Mouse (Mus musculus) kidney, embryonic 16.5 days (tissue): Measurements from ENCODE around the gene Hibch. TPM values are rescaled to one million over a fixed set of nuclear protein-coding genes. Genes with fewer than 3 reads are reported as not detected.

Source experiments
- ATAC-seq: fragments of 200-750 bp; cut with Nextera tagmentation; 2 replicates; pipeline ENCODE4 v1.8.0; 2017; ENCODE audit warnings: moderate TSS enrichment; ENCODE audit not compliant: low FRiP score, low TSS enrichment
- H3K27ac ChIP-seq: fragments of 300-500 bp; sonication (generic); 2 replicates; pipeline ENCODE4 v1.5.1; 2014; ENCODE audit warnings: low read length
- H3K27me3 ChIP-seq: fragments of 300-500 bp; sonication (generic); 2 replicates; pipeline ENCODE4 v1.6.1; 2014; ENCODE audit warnings: low read length, control low read depth, mixed read lengths; ENCODE audit not compliant: insufficient read depth
- H3K36me3 ChIP-seq: fragments of 300-500 bp; sonication (generic); 2 replicates; pipeline ENCODE4 v1.6.1; 2014; ENCODE audit warnings: low read length, control low read depth, mixed read lengths; ENCODE audit not compliant: insufficient read depth
- H3K4me1 ChIP-seq: fragments of 300-500 bp; sonication (generic); 2 replicates; pipeline ENCODE4 v1.6.1; 2014; ENCODE audit warnings: low read length, control low read depth, mixed read lengths; ENCODE audit not compliant: insufficient read depth
- H3K4me2 ChIP-seq: fragments of 300-500 bp; sonication (generic); replicated peaks from 2 replicates; pipeline ENCODE4 v1.6.1; 2014; ENCODE audit warnings: low read depth, low read length
- H3K4me3 ChIP-seq: fragments of 300-500 bp; sonication (generic); 2 replicates; pipeline ENCODE4 v1.5.1; 2014; ENCODE audit warnings: mild to moderate bottlenecking, low read length
- H3K9ac ChIP-seq: fragments of 300-500 bp; sonication (generic); replicated peaks from 2 replicates; pipeline ENCODE4 v1.6.1; 2014; ENCODE audit warnings: low read length
- H3K9me3 ChIP-seq: fragments of 300-500 bp; sonication (generic); 2 replicates; pipeline ENCODE4 v1.6.1; 2016; ENCODE audit warnings: low read length, control low read depth
- WGBS: fragments of 180-500 bp; shearing (Covaris S2); extraction: QIAGEN DNeasy Blood & Tissue Kit; methylation state at CpG from one replicate; pipeline ENCODE4 v1.1.7; 2014; 5-methylcytosine and 5-hydroxymethylcytosine counted together
- polyA plus RNA-seq: library from polyadenylated mRNA; unstranded; fragments of >200 nt; fragmentation: Nextera tagmentation; extraction: Ambion mirVana; gene quantifications from 2 replicates; pipeline ENCODE4 v1.2.1, GENCODE M21; 2015

Gene Hibch
- 24.4 and 27.5 TPM in 2 replicates for polyA plus RNA-seq

GRCm38 (mm10) chr1:52844782-52845665 is at the start of gene Hibch:
Hibch (plus strand) TSS chr1:52844929.
- 2% methylated on average over 45 of the region's 45 CpGs for WGBS
- Histone ChIP-seq H3K4me2 (peak within 1 kb of the TSS; percentile 59), H3K4me1 (no peaks in the 10 kb centered on the region; the same call in 1 of the 2 replicates), H3K27me3 (no peaks in the 10 kb centered on the region), H3K4me3 (peak within 1 kb of the TSS; percentile 62), H3K9ac (peak within 1 kb of the TSS; percentile 72), H3K27ac (peak within 1 kb of the TSS; percentile 66), H3K36me3 (no peaks in the 10 kb centered on the region), H3K9me3 (no peaks in the 10 kb centered on the region)
- peak; percentile 100 for ATAC-seq

- peaks cover 36% of the 10 kb centered on the region for H3K4me1 ChIP-seq
- no peaks in the 10 kb centered on the region for H3K9me3 ChIP-seq
- H3K9ac ChIP-seq: no peak overlapping the region
- no peak for ATAC-seq
- H3K36me3 ChIP-seq: peaks cover 5% of the 10 kb centered on the region; the same call in 1 of the 2 replicates
- 60% methylated on average over 2 of the region's 2 CpGs for WGBS
- H3K27ac ChIP-seq: no peak overlapping the region
- no peaks in the 10 kb centered on the region for H3K27me3 ChIP-seq
- no peak overlapping the region for H3K4me3 ChIP-seq
- H3K4me2 ChIP-seq: no peak overlapping the region
Measured at GRCm38 (mm10) chr1:52795927-52796326, 48.8 kb upstream of the Hibch start.

GRCm38 (mm10) chr1:52799056-52799726 is 45.5 kb upstream of the Hibch start:
- no peaks in the 10 kb centered on the region for H3K36me3 ChIP-seq
- H3K9ac ChIP-seq: peak overlapping the region; percentile 40; the same call in 1 of the 2 replicates
- H3K27ac ChIP-seq: peak overlapping the region; percentile 76
- no peak overlapping the region for H3K4me3 ChIP-seq
- no peaks in the 10 kb centered on the region for H3K9me3 ChIP-seq
- peak overlapping the region; percentile 19; the same call in 1 of the 2 replicates for H3K4me2 ChIP-seq
- WGBS: 34% methylated on average over 10 of the region's 10 CpGs
- no peak for ATAC-seq
- H3K27me3 ChIP-seq: no peaks in the 10 kb centered on the region
- peaks cover 48% of the 10 kb centered on the region for H3K4me1 ChIP-seq

DNA sequence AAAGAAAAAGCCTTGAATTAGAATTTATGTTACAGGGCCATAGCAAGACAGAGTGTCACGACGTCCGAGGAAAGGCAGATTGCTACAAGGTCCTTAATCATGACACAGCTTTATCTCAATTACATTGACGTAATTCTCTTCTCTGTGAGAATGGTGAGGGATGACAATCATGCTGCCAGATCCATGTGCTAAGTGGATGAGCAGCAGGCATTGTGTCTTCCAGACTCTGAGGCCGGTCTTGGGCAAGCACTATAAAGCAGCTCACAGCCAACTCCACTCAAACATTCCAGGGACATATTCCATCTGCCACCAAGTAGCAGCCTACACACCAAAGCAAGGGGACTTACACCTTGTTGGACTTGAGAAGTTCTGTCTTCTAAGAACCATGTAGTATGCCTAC is 45.0 kb upstream of the Hibch start:
- Histone ChIP-seq H3K4me1 (peaks cover 48% of the 10 kb centered on the region), H3K4me2 (no peak overlapping the region), H3K9ac (no peak overlapping the region), H3K27me3 (no peaks in the 10 kb centered on the region), H3K27ac (peak overlapping the region; percentile 19), H3K36me3 (no peaks in the 10 kb centered on the region), H3K4me3 (no peak overlapping the region), H3K9me3 (no peaks in the 10 kb centered on the region)
- no peak; the same call in 1 of the 2 replicates for ATAC-seq
- WGBS: 47% methylated on average over 5 of the region's 5 CpGs

DNA sequence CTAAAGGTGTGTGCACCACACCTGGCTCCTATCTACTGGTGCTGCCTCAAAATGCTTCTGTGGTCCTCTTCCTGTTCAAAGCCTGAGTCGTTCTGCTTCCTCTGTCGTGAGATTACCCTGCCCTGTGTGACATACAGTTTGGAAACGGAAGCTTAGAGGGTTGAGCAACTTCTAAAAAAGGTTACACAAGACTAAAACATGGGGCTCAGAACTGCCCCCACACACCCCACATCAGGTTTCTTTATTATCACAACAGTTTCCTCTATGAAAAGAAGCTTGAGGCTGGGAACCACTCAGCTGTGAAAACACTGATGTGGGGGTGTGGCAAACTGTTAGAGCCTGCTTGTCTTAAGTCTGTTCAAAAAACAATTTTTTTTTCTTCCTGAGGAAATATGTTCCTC is 44.4 kb upstream of the Hibch start:
- Histone ChIP-seq H3K9ac (no peak overlapping the region), H3K9me3 (no peaks in the 10 kb centered on the region), H3K4me1 (peaks cover 48% of the 10 kb centered on the region), H3K4me2 (no peak overlapping the region), H3K27me3 (no peaks in the 10 kb centered on the region), H3K36me3 (no peaks in the 10 kb centered on the region), H3K4me3 (no peak overlapping the region), H3K27ac (peak overlapping the region; percentile 52)
- 8% methylated on average over 3 of the region's 3 CpGs for WGBS
- peak; percentile 52; the same call in 1 of the 2 replicates for ATAC-seq

- Histone ChIP-seq H3K27ac (peak overlapping the region; percentile 87), H3K9me3 (no peaks in the 10 kb centered on the region), H3K27me3 (no peaks in the 10 kb centered on the region), H3K4me1 (peaks cover 42% of the 10 kb centered on the region), H3K36me3 (no peaks in the 10 kb centered on the region), H3K9ac (0 out of 2 replicates have a peak overlapping the region, but pooled peaks have one; percentile 22), H3K4me2 (0 out of 2 replicates have a peak overlapping the region, but pooled peaks have one; percentile 10), H3K4me3 (no peak overlapping the region)
- WGBS: 66% methylated on average over 5 of the region's 5 CpGs
- no peak for ATAC-seq
Measured at GRCm38 (mm10) chr1:52801651-52802050, 43.1 kb upstream of the Hibch start.

DNA sequence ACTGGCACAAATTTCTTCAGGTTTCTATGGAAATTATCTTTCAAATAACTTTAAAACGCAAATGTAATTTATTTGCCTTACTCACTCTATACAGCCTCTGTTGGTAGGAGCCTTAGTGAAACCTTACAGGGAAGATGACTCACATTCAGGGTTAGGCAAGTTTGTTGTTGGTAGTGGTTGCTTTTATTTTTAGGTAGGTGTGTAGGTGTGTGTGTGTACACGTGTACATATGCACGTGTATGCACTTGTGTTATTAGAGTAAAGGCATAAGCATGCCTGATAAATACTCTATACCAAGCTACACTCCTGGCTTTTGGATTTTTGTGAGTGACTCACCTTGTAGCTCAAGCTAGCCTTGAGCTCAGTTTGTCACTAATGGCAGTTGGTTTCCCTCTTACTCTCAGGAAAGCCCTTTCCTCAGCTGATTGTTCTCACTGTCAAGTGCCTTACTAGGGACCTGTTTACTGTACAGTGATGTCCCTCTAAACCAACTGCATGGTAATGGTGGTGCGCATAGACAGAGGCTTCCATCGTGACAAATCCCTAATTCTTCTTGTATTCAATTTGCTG is 42.2 kb upstream of the Hibch start:
- Histone ChIP-seq H3K4me3 (no peak overlapping the region), H3K36me3 (no peaks in the 10 kb centered on the region), H3K9ac (no peak overlapping the region), H3K27me3 (no peaks in the 10 kb centered on the region), H3K9me3 (no peaks in the 10 kb centered on the region), H3K27ac (peak overlapping the region; percentile 87), H3K4me1 (peaks cover 42% of the 10 kb centered on the region), H3K4me2 (no peak overlapping the region)
- no peak for ATAC-seq
- 74% methylated on average over 5 of the region's 5 CpGs for WGBS

DNA sequence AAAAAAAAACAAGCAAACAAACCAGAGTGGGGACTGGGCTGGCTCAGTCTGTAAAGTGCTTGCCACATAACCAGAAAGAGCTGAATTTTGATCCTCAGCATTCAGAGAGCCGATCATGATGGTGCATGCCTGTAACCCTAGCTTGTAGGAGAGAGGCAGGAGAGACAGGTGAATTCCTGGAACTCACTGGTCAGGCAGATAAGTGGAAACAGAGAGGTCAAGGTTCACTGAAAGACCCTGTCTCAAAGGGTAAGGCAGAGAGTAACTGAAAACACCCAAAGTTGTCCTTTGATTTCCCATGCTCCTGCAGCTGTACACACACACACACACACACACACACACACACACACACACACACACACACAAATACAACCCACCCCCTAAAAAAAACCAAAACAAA is 39.7 kb upstream of the Hibch start:
- no peaks in the 10 kb centered on the region for H3K36me3 ChIP-seq
- 62% methylated on average over 1 of the region's 1 CpGs for WGBS
- H3K4me3 ChIP-seq: no peak overlapping the region
- H3K27ac ChIP-seq: no peak overlapping the region
- no peaks in the 10 kb centered on the region for H3K9me3 ChIP-seq
- H3K27me3 ChIP-seq: no peaks in the 10 kb centered on the region
- peaks cover 20% of the 10 kb centered on the region for H3K4me1 ChIP-seq
- no peak for ATAC-seq
- no peak overlapping the region for H3K4me2 ChIP-seq
- H3K9ac ChIP-seq: no peak overlapping the region

GRCm38 (mm10) chr1:52808456-52808855 is 36.3 kb upstream of the Hibch start:
- H3K4me2 ChIP-seq: no peak overlapping the region
- 91% methylated on average over 6 of the region's 6 CpGs for WGBS

More at GRCm38 (mm10) chr1:52808456-52808855, 36.3 kb upstream of the Hibch start:
- no peak overlapping the region for H3K27ac ChIP-seq
- H3K4me1 ChIP-seq: no peaks in the 10 kb centered on the region
- H3K9me3 ChIP-seq: no peaks in the 10 kb centered on the region
- H3K36me3 ChIP-seq: 0 out of 2 replicates have a peak, but pooled peaks cover 3% of the 10 kb centered on the region
- no peaks in the 10 kb centered on the region for H3K27me3 ChIP-seq
- H3K9ac ChIP-seq: no peak overlapping the region
- ATAC-seq: no peak
- no peak overlapping the region for H3K4me3 ChIP-seq
